Mouse (Mus musculus) heart, postnatal 0 days (tissue): ENCODE measurements around the gene Adat2.

Experiments used
- CTCF ChIP-seq: IDR thresholded peaks from 2 replicates; pipeline ENCODE4 v1.5.1; 2016; ENCODE audit warnings: antibody characterized with exemption, control low read depth, low read depth
- EP300 ChIP-seq: IDR thresholded peaks from 2 replicates; pipeline ENCODE4 v1.6.1; 2016; ENCODE audit warnings: antibody characterized with exemption, low read depth

- TF ChIP-seq CTCF, result no peak
- no peak for TF ChIP-seq EP300
Measured at GRCm38 (mm10) chr10:13597491-13597890, 44.8 kb downstream of the Adat2 start.
